Mouse (Mus musculus) bone marrow, adult 2 months (tissue): ENCODE results near the gene Tsc1.

Experiments
- CTCF ChIP-seq: fragments of 200-500 bp; IDR thresholded peaks from 2 replicates; pipeline ENCODE4 v1.5.1; 2011; ENCODE audit warnings: low read length, control low read depth; ENCODE audit not compliant: control insufficient read depth, insufficient read depth
- POLR2A ChIP-seq: fragments of 200-500 bp; IDR thresholded peaks from 2 replicates; pipeline ENCODE4 v1.6.1; 2011; ENCODE audit warnings: low read depth, mild to moderate bottlenecking, control low read depth, low read length, borderline replicate concordance; ENCODE audit not compliant: control insufficient read depth

DNA sequence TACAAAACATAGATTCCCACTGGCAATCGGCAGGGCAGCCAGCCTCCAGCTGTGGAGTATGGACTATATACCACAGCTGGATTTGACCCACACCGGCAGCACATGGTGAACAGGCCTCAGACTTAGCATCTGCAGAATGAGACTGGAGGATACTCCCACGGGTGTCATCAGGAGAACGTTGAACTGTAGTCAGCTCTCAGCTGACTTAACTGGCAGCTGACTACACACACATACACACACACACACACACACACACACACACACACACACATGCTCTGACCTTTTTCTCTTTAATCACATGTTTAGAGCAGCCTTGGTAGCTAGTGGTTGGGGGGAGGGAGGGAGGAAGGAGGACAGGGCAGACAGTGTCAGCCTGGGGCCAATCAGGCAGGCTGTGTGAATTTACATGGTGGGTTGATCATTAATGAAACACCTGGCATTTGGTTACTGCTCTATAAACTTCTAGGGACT lies 11.1 kb upstream of the Tsc1 start:
- TF ChIP-seq POLR2A = no peak
- no peak for TF ChIP-seq CTCF
